Mouse (Mus musculus): ENCODE results near the gene Bmp2k. TPM values are rescaled to one million over a fixed set of nuclear protein-coding genes. Genes with fewer than 3 reads are reported as not detected.

Gene Bmp2k
- 48.4 TPM for polyA plus RNA-seq (2014; fragmentation: Illumina TruSeq; extraction: RNeasy Lipid Tissue Mini Kit (QIAGEN cat#74804); ENCODE audit: low replicate concordance)

GRCm38 (mm10) chr5:96997310-96997801 lies at the start of gene Bmp2k:
Bmp2k (plus strand) TSS chr5:96997689.

DNA sequence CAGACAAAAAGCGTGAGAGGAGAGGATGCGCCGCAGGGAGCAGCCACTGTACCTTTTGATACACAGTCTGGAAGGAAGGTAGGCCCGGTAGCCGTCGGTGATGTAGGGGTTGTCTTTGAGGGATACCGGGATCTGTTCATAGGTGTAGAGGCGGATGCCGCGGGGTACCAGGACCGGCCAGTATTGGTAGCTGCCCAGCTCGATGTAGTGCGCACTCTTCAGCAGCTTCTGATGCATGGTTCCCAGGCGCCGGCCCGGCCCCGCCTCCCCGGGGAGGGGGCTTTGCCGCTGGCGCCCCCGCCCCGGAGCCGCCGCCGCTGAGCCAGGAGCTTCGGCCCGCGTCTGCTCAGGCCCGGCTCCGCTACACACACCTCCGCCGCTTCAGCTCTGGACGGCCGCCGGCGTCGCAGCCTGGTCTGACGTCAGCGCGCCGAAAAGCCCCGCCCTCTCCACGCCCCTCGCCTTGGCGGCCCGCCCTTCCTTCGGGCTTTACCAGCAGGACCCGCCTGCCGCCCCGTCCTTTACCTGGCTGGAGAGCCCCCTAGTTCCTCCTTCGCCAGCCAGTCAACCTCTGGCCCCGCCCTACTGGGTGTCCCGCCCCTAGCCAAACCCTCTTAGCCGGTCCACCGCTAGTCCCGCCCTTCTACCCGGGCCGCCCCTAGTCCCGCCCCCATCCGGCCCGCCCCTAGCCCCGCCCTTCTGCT lies 113.9 kb downstream of the Bmp2k start, which contains the start of gene Paqr3:
Gene Paqr3 (minus strand): TSS at position 390 of the 704 bp plus-strand sequence.

Other genes starting within 250 kb of the Bmp2k start
- 24.9 TPM for gene Anxa3, start 204.3 kb upstream of the Bmp2k start, polyA plus RNA-seq (2014; fragmentation: Illumina TruSeq; extraction: RNeasy Lipid Tissue Mini Kit (QIAGEN cat#74804); ENCODE audit: low replicate concordance)
- 0.48 TPM for gene Paqr3, start 113.9 kb downstream of the Bmp2k start, polyA plus RNA-seq (2014; fragmentation: Illumina TruSeq; extraction: RNeasy Lipid Tissue Mini Kit (QIAGEN cat#74804); ENCODE audit: low replicate concordance)

Measured in small intestine, adult 10 weeks (tissue).